Mouse (Mus musculus): ENCODE results near the gene Pdha1. TPM values are rescaled to one million over a fixed set of nuclear protein-coding genes. Genes with fewer than 3 reads are reported as not detected.

Pdha1 gene
- total and polyA plus RNA-seq, 3 experiments = 240 to 290 (median 274) TPM

DNA sequence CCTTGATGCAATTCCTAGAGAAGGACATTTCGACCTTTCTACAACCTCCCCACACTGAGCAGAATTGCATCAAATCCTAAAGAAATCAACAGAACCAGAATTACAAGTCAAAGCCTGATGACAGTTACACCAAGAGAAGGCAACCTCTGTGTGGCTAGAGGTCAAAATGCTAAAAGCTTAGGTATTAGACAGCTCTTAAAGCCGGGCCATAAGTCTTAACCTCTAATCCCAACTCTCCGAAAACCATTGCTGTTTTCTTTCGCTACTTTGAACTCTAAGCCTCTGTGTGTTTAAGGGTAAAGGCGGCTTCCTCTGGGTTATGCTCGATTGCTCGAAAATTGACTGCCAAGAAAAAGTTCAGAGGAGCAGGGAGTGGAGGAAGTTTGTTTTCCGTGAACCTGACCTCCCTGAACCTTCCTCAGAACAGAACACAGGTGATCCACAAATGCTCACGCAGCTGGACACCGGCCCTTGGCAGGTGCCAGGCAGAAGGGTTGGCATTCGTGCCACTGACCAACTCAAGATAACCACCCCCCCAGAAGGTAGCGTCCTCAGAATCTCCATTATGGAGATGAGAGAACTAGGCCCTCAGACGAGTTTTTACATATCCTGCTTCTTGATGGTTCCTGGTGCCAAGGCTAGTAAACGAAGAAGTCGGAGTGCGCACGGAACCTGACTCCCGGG is 894 bp downstream of the Pdha1 start:
- peak overlapping the region; percentile 99 for H3K9ac ChIP-seq (ENCODE audit: control insufficient read depth, low read depth, low read length, poor library complexity, severe bottlenecking)
- H3K27ac ChIP-seq (ENCODE audit: control insufficient read depth, low read depth, low read length) = peak overlapping the region; percentile 97
- H3K27me3 ChIP-seq (ENCODE audit: control insufficient read depth in 1 of 2, insufficient read depth in 2 of 2, low read length in 2 of 2) = no peaks in the 10 kb centered on the region
- peaks cover 5 to 29% of the 10 kb centered on the region in 2 experiments for H3K4me1 ChIP-seq (ENCODE audit: control insufficient read depth in 1 of 2, insufficient read depth in 2 of 2, low read length in 2 of 2)
- peaks cover 40% of the 10 kb centered on the region for H3K79me2 ChIP-seq (ENCODE audit: control insufficient read depth, insufficient read depth, low read length, poor library complexity)
- peak overlapping the region; percentile 88 to 97 for H3K4me3 ChIP-seq (ENCODE audit: control insufficient read depth in 1 of 2, insufficient read depth in 1 of 2, low read depth in 2 of 2, low read length in 2 of 2)
- DNase-seq (ENCODE audit: low read depth, low spot score) = peak; percentile 61
- H3K36me3 ChIP-seq (ENCODE audit: control insufficient read depth in 1 of 2, insufficient read depth in 2 of 2, low read length in 2 of 2) = peaks cover 6 to 30% of the 10 kb centered on the region in 2 experiments
- TF ChIP-seq EP300 (IDR thresholded peaks at IDR 0.05; ENCODE audit: low read depth in 1 of 2, low read length in 2 of 2) = no peak
- 0 out of 2 replicates have a peak, but pooled peaks have one; percentile 7 for TF ChIP-seq MXI1 (IDR thresholded peaks at IDR 0.05; ENCODE audit: low read depth, low read length)
- no peak for TF ChIP-seq GATA1 (IDR thresholded peaks at IDR 0.05; ENCODE audit: low read depth, low read length)
- no peaks in the 10 kb centered on the region for H3K9me3 ChIP-seq (replicated peaks; ENCODE audit: insufficient read depth, low read length)

DNA sequence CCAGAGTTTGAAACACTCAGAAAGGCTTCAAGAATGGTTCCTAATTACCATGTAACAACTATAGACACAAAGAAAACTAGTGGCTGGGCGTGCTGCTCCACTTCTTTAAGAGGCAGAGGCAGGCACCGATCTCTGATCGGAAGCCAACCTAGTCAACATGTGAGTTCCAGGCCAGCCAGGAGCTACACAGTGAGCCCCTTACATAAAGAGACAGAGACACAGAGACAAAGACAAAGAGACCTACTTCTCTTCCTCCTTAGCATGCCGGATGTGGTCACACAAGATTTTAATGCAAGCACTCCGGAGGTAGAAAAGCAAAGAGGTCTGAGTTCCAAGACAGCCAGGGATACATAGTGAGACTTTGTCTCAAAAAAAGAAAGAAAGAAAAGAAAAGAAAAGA is 2.1 kb downstream of the Pdha1 start:
- DNase-seq (ENCODE audit: low read depth, low spot score) = peak; percentile 67
- peak overlapping the region; percentile 99 for H3K9ac ChIP-seq (ENCODE audit: control insufficient read depth, low read depth, low read length, poor library complexity, severe bottlenecking)
- TF ChIP-seq NELFE (IDR thresholded peaks at IDR 0.05; ENCODE audit: low read depth, low read length) (peak; percentile 20; the same call in 1 of the 2 replicates), TAL1 (IDR thresholded peaks at IDR 0.05; ENCODE audit: low read length) (no peak), CHD1 (IDR thresholded peaks at IDR 0.05; ENCODE audit: low read depth, low read length) (peak; percentile 86; the same call in 1 of the 2 replicates), MAZ (IDR thresholded peaks at IDR 0.05; ENCODE audit: low read depth, low read length) (no peak), SIN3A (IDR thresholded peaks at IDR 0.05; ENCODE audit: low read length) (peak; percentile 43), POLR2A (IDR thresholded peaks at IDR 0.05; ENCODE audit: control insufficient read depth in 1 of 2, insufficient read depth in 1 of 2, low read depth in 1 of 2, low read length in 2 of 2, poor library complexity in 1 of 2) (no peak), POLR2AphosphoS2 (IDR thresholded peaks at IDR 0.05; ENCODE audit: low read length) (peak; percentile 47; the same call in 1 of the 2 replicates), MAX (IDR thresholded peaks at IDR 0.05; ENCODE audit: low read length) (0 out of 2 replicates have a peak, but pooled peaks have one; percentile 23), MYB (IDR thresholded peaks at IDR 0.05; ENCODE audit: low read depth, low read length) (no peak), ELF1 (IDR thresholded peaks at IDR 0.05; ENCODE audit: low read depth, low read length) (peak; percentile 12; the same call in 1 of the 2 replicates), EP300 (IDR thresholded peaks at IDR 0.05; ENCODE audit: low read depth in 1 of 2, low read length in 2 of 2) (peak in 1 of 2 experiments; percentile 11; a peak in 1 of 4 replicates)
- H3K79me2 ChIP-seq (ENCODE audit: control insufficient read depth, insufficient read depth, low read length, poor library complexity) = peaks cover 40% of the 10 kb centered on the region
- H3K27me3 ChIP-seq (ENCODE audit: control insufficient read depth in 1 of 2, insufficient read depth in 2 of 2, low read length in 2 of 2) = no peaks in the 10 kb centered on the region
- H3K9me3 ChIP-seq (replicated peaks; ENCODE audit: insufficient read depth, low read length) = no peaks in the 10 kb centered on the region
- H3K4me1 ChIP-seq (ENCODE audit: control insufficient read depth in 1 of 2, insufficient read depth in 2 of 2, low read length in 2 of 2) = peaks cover 5 to 29% of the 10 kb centered on the region in 2 experiments
- H3K27ac ChIP-seq (ENCODE audit: control insufficient read depth, low read depth, low read length) = peak overlapping the region; percentile 2; the same call in 1 of the 2 replicates
- peaks cover 12 to 33% of the 10 kb centered on the region in 2 experiments for H3K36me3 ChIP-seq (ENCODE audit: control insufficient read depth in 1 of 2, insufficient read depth in 2 of 2, low read length in 2 of 2)
- peak overlapping the region; percentile 51 to 97 for H3K4me3 ChIP-seq (ENCODE audit: control insufficient read depth in 1 of 2, insufficient read depth in 1 of 2, low read depth in 2 of 2, low read length in 2 of 2)

DNA sequence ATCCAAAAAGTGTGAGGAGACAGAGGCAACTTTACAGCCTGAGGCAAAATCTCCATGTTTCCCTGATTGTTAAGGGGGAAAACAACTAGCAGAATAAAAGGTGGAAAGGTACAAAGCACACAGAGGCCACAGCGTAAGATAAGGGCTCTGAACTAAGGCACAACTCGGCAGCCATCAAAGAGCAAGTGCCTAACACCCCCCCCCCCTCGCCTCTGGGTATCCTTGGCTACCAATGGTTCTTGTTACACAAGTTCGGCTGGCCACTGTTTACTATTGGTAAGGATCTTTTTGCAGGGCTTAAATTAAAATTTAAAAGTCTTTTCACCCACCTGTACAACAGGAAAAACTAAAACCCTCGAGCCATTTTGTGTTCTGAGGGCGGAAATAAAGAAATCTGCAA is 2.5 kb downstream of the Pdha1 start:
- TF ChIP-seq GATA1 (IDR thresholded peaks at IDR 0.05; ENCODE audit: low read depth, low read length) (peak; percentile 13; the same call in 1 of the 2 replicates), KAT2A (conservative IDR thresholded peaks at IDR 0.05; ENCODE audit: low read depth, low read length) (0 out of 2 replicates have a peak, but pooled peaks have one; percentile 12), BHLHE40 (IDR thresholded peaks at IDR 0.05; ENCODE audit: borderline replicate concordance, low read depth, low read length) (0 out of 2 replicates have a peak, but pooled peaks have one; percentile 7), MXI1 (IDR thresholded peaks at IDR 0.05; ENCODE audit: low read depth, low read length) (no peak), EP300 (IDR thresholded peaks at IDR 0.05; ENCODE audit: low read depth in 1 of 2, low read length in 2 of 2) (no peak), ZC3H11A (IDR thresholded peaks at IDR 0.05; ENCODE audit: low read depth, low read length) (no peak), HCFC1 (IDR thresholded peaks at IDR 0.05; ENCODE audit: low read depth, low read length) (no peak)
- Histone ChIP-seq H3K4me1 (ENCODE audit: control insufficient read depth in 1 of 2, insufficient read depth in 2 of 2, low read length in 2 of 2) (peaks cover 5 to 29% of the 10 kb centered on the region in 2 experiments), H3K79me2 (ENCODE audit: control insufficient read depth, insufficient read depth, low read length, poor library complexity) (peaks cover 40% of the 10 kb centered on the region), H3K9me3 (replicated peaks; ENCODE audit: insufficient read depth, low read length) (no peaks in the 10 kb centered on the region), H3K9ac (ENCODE audit: control insufficient read depth, low read depth, low read length, poor library complexity, severe bottlenecking) (peak overlapping the region; percentile 99), H3K4me3 (ENCODE audit: control insufficient read depth in 1 of 2, insufficient read depth in 1 of 2, low read depth in 2 of 2, low read length in 2 of 2) (peak overlapping the region; percentile 51 to 97), H3K27me3 (ENCODE audit: control insufficient read depth in 1 of 2, insufficient read depth in 2 of 2, low read length in 2 of 2) (no peaks in the 10 kb centered on the region), H3K27ac (ENCODE audit: control insufficient read depth, low read depth, low read length) (peak overlapping the region; percentile 2; the same call in 1 of the 2 replicates), H3K36me3 (ENCODE audit: control insufficient read depth in 1 of 2, insufficient read depth in 2 of 2, low read length in 2 of 2) (peaks cover 14 to 33% of the 10 kb centered on the region in 2 experiments)
- no peak for DNase-seq (ENCODE audit: low read depth, low spot score)
